Mouse (Mus musculus) embryonic stem cell, embryonic (primary cell): ENCODE measurements around the gene Olfr364-ps1.

ENCODE experiments used
- CTCF ChIA-PET, 4 experiments: fragments of 300-600 bp in 2 of 4; fragments of 350-600 bp in 2 of 4; sonication (Branson Sonifier 250); formaldehyde crosslinking; loops; one replicate each; lab custom pipeline; 2022; ENCODE audit warnings: inconsistent platforms in 2 of 4; lab: Charles Lee
- POLR2A ChIA-PET, 4 experiments: fragments of 300-600 bp in 2 of 4; fragments of 350-600 bp in 2 of 4; sonication (Branson Sonifier 250); formaldehyde crosslinking; loops; one replicate each; lab custom pipeline; 2022; ENCODE audit warnings: antibody characterized with exemption in 4 of 4, inconsistent platforms in 1 of 4; lab: Charles Lee

Gene Olfr364-ps1

GRCm38 (mm10) chr2:37139022-37139421, at the start of gene Olfr364-ps1:
Gene Olfr364-ps1, plus strand, starts transcription at chr2:37139322.
- ChIA-PET CTCF (no interaction called here), POLR2A (no interaction called here)

GRCm38 (mm10) chr2:37117810-37118209, 21.3 kb upstream of the Olfr364-ps1 start, which contains the start of gene Olfr362:
Gene Olfr362, minus strand, starts transcription at chr2:37117910.
- ChIA-PET CTCF (no interaction called here), POLR2A (interaction anchor here in 1 of 4 experiments (0.5 kb wide), 1 partner anchor 676 kb away, joined by 3 read pairs; no protein-coding TSS in a partner anchor)

- ChIA-PET POLR2A (no interaction called here), CTCF (no interaction called here)
These were observed 48.8 kb downstream of the Olfr364-ps1 start, which contains the start of gene Olfr365 for GRCm38 (mm10) chr2:37187898-37188297. Gene Olfr365, plus strand, starts transcription at chr2:37188198.
